Mouse (Mus musculus) c-Kit-negative CD71-positive TER-119-positive erythroid progenitor cells, embryonic 14.5 days (primary cell): ENCODE measurements at regions not wholly inside any gene's neighbourhood (a gene's known extent, or its start where the extent isn't known, plus 50 kb on each side); places are given as distances from the start of the nearest gene placed in this dataset.

Experiments used
- DNase-seq: peaks from one replicate; pipeline ENCODE4 v3.0.0-alpha.2; 2013; ENCODE audit warnings: low read depth, low spot score

DNA sequence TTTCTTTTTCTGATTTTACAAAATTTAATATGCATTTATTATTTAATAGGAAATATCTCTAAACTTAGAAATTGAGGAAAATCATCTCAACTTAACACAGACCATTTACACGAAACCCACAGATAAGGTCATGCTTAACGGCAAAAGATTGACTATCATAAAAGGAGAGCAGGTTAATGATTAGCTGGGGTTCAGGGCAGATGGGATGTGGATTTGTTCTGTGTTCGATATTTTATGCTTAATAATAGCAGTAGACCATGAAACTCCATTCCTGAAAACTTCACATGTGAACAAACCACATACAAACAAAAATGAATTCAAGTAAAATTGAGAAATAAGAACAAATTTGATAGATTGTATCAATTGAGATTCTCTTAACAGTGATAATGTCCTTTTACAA is 160.4 kb upstream of the Serp2 start:
- DNase-seq: no peak

DNA sequence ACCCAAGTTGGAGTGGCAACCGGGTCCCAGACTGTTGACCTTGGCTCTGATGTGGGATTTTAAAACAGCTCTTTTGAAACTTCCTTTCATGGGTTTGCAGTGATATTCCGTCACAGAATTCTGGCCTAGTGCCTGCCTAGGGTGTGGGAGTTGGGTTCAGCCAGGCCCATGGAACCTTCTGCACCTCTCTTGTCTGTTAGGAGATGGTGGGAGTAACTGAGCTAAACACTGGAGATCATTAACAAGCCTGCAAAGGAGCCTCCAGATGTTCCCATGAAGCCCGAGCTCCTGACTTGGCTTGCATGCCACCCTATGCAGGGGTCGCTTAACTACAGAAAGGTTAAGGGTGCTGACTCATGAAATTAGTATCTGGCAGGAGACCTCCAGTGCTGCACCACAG is 158.0 kb upstream of the Serp2 start:
- DNase-seq: no peak

DNA sequence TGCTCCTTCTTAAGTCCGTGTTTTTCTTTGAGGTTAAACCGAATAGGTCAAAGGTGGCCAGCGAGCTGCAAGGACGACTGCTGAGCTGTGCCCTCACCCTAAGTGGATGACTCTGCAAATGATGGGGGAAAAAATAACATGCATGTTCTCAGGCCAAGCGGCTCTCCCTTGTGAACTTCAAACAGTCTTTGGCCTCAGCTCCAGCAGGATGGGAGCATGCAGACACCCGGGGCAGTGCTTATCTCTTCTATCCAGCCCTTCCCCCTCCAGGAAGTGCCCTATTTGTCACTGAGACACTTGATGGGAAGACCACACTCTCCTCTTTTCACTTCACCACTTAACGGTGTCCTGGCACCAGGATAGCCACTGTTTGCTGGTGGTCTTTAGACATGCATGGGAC is 157.3 kb upstream of the Serp2 start:
- no peak for DNase-seq

DNA sequence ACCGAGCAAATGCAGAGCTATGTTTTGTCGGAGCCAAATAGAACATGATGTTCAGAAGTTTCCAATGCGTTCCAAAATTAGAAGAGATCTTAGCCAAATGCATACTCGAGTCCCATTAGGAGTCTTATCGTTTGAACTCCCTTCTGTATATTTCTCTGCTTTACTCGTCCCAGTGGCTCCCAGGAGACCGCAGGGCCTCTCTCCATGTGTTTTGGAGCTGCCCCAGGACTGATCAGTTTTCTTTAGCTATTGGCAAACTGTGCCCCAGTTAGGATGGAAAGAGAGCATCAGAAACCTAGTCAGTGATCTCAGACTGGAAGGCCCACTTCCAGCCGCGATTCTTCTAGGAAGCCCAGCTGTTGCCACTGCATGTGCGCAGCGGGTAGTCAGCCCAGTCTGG is 152.0 kb upstream of the Serp2 start:
- no peak for DNase-seq

DNA sequence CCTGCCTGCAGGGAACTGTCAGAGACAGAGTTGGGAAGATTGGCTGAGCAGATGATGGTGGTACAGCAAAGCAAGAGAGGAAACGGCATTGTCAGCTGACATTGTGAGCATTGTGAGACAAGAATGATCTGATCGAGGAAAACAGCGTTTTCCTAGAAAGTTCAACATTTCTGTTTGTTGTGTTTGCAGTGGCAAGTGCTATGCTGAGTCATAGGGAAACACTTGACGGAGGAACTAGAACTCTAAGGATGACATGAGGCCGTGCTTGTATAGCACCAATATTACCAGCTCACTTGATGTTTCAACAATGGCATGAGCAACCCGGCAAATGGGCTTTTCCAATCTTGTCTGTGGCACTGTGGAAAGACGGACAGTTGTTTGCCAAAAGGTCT is 146.7 kb upstream of the Serp2 start:
- DNase-seq: no peak

DNA sequence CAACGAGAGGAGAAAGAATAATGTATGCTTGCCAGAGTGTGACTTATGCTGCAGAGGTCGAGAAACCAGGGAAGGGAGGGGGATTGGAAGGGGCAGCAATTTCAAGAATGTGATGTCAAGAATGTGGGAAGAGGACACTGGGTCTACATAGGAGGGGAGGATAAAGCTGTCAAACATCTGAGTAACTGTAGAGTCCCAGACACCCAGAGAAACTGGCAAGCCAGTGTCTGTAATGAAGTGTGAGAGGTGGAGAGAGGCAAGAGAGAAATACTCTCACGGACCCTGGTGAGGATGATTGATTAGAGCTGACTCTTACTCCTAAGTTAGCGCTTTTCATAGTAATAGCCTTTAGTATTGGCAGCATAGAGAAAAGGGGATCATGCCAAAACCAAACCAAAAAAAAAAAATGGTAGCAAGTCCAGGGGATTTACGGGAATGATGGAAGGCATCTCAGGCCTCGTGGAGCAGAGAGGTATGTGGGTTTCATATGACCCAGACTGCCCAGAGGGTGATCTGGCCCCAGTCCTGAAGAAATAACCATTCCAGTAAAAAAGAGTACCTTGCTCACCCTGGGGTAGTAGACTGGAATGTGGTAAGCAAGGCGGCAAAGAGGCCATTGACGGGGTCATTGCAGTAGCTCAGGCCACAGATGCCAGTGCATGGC is 146.2 kb upstream of the Serp2 start:
- no peak for DNase-seq

DNA sequence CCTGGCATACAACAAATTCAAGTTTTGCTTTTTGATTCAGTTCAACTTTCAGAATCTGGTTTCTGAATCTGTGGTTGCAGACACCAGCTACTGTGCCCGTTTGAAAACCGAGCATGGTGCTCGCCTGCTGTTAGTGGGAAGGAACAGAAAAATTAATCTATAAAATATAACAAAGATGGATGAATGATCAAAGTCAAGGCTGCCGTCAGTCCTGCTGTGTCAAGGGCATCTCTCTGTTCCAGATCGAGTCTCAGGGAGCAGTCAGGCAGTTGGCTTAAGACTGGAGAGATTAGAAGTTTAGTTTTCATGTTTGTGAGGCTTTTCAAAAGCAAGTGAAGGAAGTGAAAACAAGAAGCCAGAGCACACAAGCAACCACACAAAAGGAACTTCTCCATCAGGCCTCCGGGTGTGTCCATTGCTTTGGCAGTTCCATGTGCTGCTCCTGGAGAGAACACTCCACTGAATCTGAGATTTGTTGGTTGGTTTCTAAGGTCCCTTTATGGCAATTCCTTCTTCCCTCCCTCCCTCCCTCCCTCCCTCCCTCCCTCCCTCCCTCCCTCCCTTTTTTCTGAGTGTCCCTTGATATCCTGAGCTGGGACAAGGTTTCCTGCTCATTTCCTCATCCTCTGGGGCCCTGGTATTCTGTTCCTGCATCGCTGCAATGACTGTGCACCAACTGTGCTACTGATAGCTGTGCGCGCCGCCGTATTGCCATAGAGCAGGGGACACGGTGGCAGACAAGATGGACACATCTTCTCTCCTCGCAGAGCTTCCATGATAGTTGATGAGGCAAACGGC is 145.4 kb upstream of the Serp2 start:
- no peak for DNase-seq

DNA sequence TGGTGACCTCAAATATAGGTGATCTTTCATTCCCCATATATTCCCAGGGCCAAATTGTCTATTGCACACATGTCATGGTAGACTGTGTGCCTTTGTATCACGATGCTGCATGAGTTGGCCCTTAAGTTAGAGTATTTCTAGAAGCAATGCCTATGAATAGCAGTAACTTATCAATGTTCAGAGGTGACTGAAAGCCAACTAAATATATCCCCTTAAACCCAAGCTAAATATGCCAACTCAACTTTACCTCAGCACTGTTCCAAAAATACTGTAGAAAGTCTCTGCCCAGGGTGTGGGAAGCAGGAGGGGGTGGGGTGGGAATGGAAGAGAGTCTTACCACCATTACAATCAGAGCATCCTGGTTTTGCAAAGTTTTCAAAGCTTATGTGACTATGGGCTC is 144.6 kb upstream of the Serp2 start:
- DNase-seq: no peak

DNA sequence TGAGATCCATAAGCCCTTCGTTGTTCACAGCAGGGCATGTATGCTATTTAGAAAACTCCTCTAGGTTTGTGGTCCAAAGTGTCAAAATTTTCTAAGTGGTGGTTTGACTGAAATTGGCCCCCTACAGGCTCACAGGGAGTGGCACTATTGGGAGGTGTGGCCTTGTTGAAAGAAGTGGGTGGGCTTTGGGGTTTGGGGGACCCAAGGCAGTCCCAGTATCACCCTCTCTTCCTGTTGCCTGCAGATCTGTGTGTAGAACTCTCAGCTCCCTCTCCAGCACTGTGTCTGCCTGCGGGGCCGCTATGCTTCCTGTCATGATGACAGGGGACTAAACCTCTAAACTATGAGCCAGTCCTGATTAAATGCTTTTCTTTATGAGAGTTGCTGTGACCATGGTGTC is 144.1 kb upstream of the Serp2 start:
- no peak for DNase-seq

DNA sequence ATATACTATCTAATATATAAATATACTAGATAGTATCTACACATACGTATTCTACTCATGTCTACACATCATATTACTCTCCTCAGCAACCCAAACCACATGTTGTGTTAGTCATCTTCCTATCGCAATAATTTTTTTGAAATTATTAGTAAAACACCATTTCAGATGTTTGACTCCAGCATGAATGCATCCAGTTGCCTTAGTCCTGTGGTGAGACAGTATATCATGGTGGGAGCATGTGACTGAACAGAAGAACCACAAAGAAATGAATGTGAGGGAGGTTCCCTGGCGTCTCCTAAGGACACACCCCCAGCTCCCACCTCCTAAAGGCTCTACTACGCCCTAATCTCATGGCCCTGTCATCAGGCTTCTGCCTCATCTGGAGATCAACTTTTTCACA is 143.5 kb upstream of the Serp2 start:
- no peak for DNase-seq

DNA sequence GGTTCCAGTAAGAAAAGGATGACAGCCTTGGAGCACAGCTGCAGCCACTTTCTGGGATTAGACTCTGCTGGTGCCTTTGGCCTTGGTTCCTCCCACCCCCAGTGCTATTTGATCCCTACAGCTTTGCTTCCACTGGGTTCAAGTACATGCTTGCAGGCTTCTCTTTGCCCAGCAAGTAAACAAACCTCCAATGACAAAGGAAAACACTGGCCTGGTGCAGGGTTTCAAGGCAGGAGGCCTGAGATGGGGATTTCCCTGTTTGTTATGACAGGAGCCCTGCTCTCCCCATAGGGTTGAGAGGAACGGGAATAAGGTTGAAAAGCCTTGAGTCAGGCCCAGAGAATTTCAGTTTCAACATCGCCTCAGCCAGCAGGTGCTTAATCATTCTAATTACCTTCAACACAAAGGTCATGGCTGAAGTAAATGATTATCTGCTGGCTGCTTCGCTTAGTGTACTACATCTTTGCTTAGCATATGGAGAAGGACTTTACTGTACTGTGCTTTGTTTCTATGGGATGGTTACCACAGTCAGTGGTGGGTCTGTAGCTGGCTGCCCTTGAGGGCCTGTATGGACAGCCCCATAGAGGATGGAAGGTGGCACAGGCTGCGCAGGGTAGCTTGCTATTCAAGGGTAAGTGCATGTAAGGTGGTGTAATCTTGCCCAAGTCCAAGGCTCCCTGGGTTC is 142.2 kb upstream of the Serp2 start:
- no peak for DNase-seq

DNA sequence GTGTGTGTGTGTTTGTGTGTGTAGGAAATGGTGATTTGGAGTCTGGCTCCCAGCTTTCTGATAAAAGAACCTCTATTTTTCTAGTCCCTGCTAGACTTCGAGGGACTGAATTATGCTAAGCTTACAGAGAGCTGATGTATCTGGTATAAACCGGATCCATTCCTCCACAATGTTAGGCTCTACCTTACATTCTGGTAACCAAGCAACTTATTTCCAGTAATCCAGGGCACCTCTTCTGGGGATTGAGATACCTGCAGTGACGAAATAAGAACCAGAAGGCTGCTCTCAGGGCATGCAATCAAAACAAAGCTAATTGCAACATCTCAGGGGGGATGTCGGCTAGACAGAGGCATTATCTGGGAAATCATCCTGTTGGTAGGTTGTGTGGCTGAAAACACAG is 140.0 kb upstream of the Serp2 start:
- DNase-seq: no peak

DNA sequence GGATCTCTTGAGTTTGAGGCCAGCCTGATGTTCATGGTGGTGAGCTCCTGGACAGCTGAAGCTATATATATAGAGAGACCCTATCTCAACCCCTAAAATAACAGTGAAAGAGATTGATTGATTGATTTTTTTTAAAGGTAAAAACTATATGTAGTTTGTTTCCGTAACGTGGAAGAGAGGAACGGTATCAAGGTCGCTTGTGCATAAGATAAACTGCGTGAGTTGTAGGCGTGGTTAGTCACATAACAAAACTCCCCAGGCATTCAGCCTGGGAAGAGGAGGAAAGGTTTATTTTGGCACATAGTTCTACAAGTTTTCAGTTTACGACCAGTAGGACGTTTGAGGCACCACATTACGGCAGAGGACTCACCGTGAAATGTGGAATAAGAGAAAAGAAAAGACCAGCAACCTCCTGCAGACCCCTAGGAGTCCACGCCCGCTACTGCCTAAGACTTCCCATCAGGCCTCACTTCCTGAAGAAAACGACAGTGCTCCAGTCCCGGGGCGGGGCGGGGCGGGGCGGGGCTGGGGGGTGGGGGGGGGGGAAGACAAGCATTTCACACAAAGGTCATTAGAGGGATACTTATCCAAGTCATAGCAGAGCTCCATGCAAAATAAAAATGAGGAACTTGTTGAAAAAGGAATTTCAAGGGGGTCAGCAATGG is 139.1 kb upstream of the Serp2 start:
- DNase-seq: no peak

DNA sequence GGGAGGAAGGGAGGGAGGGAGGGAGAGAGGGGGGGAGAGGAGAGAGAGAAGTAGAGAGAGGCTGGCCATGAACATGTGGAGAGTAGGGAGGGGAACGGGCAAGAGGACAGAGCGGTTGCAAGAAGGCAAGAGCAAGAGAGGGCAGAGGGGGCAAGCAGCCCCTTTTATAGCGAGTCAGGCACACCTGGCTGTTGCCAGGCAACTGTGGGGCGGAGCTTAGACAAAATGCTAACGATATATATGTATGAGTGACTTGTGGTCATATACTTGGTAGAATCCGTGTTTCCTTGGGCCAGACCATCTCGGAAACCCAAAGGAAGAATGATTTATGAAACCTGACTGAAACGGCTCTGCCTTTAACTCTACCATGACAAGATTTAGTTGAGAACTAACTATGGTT is 138.2 kb upstream of the Serp2 start:
- no peak for DNase-seq

DNA sequence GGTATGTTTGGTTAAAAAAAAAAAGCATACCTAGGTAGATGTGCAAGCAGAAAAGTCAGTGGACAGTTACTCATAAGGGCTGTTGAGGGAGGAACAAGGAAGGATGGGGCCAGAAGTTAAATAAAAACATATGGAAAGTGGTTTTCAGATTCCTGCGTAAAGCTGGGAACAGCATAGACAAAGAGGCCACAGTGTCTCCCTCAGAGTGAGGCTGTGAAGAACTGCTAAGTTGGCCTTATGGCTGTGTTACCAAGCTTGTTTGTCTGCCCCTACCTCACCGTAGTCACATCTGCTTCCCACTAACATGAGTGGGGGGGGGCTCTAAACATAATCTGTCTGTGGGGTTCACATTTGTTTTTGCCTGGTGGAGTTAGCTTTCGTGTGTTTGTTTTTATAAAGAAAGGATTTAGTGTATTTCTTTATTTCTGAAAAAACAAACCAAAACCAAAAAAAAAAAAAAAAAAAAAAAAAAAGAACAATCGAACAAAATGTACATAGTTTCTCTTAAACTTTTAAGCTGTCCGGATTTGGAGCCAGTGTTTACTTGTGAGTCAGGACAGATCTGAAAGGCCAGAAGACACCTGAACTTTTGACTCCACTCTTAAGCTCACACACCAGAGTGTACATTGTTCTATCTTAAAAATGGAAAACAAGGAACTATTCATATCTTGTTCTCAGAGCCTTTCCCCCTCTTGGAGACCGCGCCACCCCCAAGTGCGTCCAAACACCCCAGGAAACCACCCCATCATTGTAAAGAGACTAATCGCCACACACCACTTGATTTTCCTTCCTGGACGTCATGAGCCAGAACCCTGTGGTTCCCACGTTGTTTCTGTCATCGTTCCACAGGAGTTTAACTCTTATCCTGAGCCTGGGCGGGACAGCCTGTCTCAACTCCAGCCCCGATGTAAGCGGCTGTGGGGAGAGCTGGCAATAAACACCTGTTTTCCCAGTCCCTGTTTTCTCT is 136.9 kb upstream of the Serp2 start:
- no peak for DNase-seq

DNA sequence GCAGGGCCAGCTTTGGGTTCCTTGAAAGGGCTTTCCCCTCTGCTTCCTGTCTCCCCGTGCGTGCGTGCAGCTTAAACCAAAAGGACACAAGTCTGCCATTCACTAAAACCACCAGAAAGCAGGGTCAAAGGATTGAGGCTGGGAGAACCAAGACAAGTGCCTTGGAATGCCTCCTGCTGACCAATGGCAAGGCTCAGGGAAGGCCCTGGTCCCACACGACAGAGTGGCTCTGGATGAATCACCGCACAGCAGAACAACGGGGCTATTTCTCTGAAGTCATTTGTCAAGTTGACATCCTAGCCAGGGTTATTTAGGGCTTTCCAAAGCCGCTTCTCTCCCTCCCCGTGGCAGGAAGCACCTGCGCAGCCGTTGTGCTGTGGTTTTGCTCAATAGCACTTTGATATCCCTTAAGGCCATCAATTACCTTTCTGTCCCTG is 131.3 kb upstream of the Serp2 start:
- DNase-seq: no peak

DNA sequence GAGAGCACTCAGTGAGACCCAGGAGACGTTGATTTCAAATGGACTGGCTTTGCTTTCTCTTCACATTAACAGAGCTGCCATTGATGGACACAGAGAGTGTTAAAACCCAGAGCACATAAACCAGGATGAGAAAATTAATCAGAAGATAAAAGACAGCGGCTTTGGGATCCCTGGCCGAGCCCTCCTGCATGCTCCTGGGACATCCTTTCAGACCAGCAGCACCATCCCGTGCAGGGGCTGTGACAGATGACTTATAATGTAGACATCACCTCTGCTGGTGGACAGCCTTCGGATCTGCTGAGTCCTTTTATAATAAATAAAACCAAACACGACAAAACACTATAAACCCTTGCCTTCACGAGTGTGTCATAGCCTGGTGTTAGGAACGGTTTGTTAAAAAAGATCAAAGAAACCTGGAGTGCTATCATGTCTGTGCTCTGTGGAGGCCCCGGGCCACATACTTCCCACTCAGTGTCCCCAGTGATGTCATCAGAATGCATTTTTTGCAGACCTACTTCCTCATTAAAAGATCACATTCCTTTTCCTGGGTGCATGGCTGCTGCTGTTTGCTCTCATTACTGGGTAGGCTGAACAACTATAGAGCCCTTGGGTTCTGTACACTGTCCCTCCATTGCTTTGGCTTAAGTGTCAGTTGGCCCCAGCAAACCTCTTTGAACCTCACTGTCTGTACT is 130.2 kb upstream of the Serp2 start:
- DNase-seq: no peak

DNA sequence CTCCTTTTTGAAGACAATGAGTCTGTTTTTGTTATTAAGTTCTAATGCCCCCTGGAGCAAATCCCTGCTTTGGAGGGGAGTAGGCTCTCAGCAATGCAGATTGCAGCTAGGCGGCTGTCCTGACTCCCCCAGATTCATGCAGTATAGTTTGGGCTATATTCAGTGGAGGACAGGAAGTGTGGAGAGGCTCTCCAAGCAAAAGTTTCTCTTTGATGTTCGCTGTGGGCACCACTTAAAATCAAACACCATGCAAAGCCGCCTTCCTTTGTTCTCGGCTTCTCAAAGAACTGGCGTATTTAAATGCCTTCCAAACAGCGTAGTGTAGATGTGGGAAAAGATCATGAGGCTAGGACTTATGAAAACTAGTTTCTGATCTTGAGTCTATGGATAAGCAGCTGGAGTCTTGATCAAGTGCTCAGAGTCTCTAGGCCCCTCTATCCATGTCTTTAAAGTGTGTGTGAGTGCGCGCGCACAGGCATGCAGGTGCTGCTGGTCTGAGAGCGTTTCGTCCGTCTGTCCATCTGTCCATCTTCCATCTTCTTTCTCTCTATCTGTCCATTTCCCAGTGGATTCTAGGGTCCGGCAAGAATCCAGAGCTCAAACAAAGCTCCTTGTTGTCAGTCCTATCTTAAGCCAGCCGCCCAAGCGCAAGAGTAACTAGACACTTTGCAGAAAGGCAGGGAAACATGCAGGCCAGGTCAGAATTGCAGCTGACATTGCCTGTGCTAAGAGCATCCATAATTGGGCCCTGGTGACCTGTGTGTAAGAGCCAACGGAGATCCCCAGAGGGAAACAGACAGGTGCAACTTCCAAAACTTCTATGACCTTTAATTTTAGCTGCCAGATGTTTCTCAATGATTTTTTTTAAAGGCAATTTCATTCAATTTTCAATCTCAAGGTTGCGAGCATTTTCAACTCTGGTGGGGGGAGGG is 129.4 kb upstream of the Serp2 start:
- DNase-seq: no peak

DNA sequence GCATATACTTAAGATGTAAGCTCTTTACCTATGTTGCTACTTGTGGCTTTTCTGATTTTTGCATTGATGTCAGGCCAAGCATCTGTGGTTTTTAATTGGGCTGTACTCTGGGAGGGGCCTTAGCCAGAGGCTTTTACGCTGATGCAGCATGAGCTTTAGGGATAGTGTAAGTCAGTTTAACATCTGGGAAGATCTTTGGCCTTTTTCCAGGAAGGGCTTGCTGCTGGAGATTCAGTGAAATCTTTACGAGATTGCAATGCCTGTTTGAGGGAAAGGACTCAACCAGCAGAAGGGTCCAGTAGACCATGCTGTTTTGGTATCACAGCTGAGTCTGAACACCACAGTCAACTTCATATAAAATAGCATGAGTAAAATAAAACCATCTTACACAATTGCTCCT is 127.6 kb upstream of the Serp2 start:
- DNase-seq: no peak
